Mouse (Mus musculus) urinary bladder, adult 18-20 months (tissue): Measurements from ENCODE around the gene Rnf215.
"Not testable (repeated sequence)": the region's sequence is repeated elsewhere in the genome, so short reads cannot be mapped to it uniquely, and the experiment has no call there.

Experiments used
- DNase-seq, 2 experiments: peaks; one replicate each; pipeline ENCODE4 v3.0.0; 2022; ENCODE audit warnings: low spot score in 2 of 2, mixed read lengths in 2 of 2

Gene Rnf215

DNA sequence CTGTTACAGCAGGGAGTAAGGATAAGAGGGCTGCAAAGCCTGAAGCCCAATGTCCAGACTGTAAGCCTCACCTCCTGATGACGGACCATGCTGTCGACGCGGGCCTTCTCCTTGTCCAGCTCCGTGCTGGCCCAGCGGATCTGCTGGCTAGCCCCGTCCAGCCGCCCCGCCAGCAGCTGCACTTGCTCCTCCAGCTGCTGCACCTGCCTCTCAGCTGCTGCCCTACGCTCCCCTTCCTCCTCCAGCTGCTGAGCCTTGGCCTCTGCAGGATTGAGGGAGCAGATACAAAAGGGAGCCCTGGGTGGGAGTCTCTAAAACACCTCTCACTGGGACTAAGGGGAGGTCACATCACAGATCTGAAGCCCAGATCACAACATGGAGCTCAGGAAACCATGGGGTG, 12.1 kb downstream of the Rnf215 start:
- no peak for DNase-seq

DNA sequence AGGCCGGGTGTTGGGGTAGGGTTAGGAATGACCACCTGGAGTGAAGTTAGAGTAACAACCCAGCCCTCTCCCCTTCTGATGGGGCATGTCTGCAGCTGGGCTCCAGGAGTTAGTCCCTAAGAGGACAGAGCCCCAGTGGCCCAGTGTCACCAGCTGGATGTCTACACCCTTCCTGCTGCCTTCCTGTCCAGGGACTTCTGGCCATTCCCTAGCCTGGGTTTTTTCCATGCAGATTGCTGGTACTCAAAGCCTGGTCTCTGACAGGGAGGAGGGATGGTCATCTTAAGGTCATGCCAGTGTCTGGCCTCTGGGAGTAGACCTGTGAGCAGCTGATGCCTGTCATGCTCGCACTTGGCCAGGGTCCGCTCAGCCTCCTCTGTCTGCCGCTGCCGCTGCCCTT, 13.1 kb downstream of the Rnf215 start:
- no peak for DNase-seq

GRCm38 (mm10) chr11:4148536-4149156, 13.6 kb downstream of the Rnf215 start:
- no peak for DNase-seq

GRCm38 (mm10) chr11:4149886-4150285, 14.9 kb downstream of the Rnf215 start:
- no peak for DNase-seq

GRCm38 (mm10) chr11:4153694-4154093, 18.7 kb downstream of the Rnf215 start:
- DNase-seq: no peak

GRCm38 (mm10) chr11:4155641-4156040, 20.6 kb downstream of the Rnf215 start:
- DNase-seq: no peak

DNA sequence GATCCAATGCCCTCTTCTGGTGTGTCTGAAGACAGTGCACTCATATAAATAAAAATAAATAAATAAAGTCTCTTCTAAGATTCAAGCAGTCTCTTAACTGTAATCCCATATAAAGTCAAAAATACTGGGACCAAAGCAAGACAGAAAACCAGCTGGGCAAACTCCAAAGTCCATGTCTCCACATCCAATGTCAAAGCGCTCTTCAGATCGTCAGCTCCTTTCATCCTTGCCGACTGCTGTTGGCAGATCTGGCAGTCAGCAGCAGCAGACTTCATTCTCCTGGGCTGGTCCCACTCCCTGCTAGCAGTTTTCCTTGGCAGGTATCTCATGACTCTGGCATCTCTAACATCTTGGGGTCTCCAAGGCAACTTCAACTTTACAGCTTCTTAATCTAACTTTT, 23.7 kb downstream of the Rnf215 start:
- no peak for DNase-seq

DNA sequence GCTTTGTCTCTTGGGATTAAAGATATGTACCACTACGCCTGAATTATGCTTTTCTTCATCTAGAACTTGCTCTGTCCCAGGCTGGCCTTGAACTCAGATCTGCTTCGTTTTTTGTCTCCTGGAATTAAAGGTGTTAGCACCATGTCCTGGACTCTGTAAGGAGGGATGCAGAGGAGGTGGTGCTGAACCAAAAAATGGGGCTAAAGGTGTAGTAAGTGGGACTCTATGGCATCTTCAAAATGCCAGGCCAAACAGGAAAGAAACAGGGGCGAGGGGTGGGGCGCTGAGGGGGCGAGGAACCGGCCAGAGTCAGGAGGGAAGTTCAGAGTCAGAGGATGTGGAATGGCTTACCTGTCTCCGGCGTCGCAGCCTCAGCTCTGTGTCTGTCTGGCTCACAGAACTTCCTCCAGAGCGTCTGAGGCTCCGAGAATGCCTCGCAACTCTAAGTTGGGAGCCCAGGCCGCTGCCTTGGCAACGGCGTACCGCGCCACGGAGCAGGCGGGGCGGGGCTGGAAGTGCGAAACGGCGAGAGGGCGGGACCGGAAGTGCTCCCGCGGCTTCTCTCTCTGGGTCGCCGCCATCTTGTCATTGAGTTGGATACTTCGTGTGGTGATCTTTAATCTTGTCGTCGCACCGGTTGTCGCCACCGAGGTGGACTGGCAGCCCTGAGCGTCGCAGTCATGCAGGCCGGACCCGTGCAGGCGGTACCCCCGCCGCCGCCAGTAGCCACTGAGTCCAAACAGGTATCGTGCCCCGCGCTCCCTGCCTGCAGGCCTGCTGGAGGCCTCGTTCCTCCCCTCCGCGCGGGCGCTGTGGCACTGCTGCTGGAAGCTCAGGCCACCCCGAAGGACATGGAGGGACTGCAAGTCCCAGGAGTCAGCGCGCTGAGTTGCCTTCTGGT, 25.1 kb downstream of the Rnf215 start, which contains the start of the genes Ccdc157 and Sf3a1:
TSS of gene Ccdc157 (minus strand) at position 486 of the 901 bp plus-strand sequence.
TSS of gene Sf3a1 (plus strand) at position 543 of the 901 bp plus-strand sequence.
- peak; percentile 88 to 90 for DNase-seq

- no peak for DNase-seq
Observed at GRCm38 (mm10) chr11:4160758-4161480, 25.9 kb downstream of the Rnf215 start.

- no peak for DNase-seq
Observed at GRCm38 (mm10) chr11:4164701-4165100, 29.7 kb downstream of the Rnf215 start.

- DNase-seq: no peak
Observed at GRCm38 (mm10) chr11:4166467-4167090, 31.6 kb downstream of the Rnf215 start.

GRCm38 (mm10) chr11:4174586-4174985, 39.6 kb downstream of the Rnf215 start:
- DNase-seq: no peak

- DNase-seq: no peak
Observed at GRCm38 (mm10) chr11:4177716-4178115, 42.7 kb downstream of the Rnf215 start.

DNA sequence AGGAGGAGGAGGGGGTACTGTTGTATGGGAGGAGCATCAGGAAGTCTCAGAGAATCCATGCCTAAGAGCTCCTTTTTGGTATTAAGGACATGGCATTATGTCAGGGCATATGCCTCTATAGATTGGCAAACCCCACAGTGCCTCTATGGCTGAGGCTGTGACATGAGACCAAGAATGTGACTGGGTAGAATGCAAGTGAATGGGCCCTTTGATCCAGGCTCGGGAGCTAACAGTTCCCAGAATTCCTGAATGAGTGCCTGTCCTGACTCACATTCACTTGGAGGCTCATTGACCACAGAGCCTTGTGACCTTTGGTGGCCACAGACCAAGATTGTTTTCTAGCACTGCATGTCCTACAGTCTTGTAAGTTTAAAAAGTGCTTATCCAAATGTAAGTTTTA, 47.1 kb downstream of the Rnf215 start:
- no peak for DNase-seq

DNA sequence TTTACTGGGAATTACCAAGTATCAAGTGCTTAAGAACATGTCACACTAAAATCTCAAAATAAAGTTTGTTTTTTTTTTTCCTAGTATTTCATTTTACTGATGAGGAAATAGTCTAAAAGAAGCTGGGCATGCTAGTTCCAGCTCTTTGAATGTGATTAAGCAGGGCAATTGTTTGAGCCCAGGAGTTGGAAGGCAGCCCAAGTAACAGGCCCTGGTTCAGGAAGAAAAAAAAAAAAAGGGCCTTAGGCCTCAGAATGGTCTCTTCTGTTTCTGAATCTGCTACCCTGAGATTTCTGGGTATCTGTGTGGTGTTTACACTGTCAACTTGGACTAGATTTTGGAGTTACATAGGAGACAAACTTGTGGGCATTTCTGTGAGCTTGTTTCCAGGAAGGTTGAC, 48.5 kb downstream of the Rnf215 start:
- DNase-seq: no peak

- DNase-seq: no peak
Observed at GRCm38 (mm10) chr11:4184251-4184952, 49.4 kb downstream of the Rnf215 start.

DNA sequence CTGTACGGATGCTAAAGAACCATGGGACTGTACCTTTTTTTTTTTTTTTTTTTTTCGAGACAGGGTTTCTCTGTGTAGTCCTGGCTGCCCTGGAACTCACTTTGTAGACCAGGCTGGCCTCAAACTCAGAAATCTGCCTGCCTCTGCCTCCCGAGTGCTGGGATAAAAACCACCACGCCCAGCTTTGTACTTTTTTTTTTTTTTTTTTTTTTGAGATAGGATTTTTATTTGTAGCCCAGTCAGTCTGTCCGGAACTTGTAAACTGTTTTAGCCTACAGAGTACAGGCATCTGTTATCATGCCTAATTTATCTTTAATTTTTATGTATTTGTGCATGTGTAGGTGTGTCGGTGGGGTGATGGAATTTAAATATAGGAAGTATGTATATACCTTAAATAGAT, 50.5 kb downstream of the Rnf215 start:
- DNase-seq: not testable (repeated sequence)

- DNase-seq: peak; percentile 96 to 98
Observed at GRCm38 (mm10) chr11:4186486-4187317, 51.7 kb downstream of the Rnf215 start, which contains the start of gene Tbc1d10a. Tbc1d10a (plus strand) TSS chr11:4186789.

DNA sequence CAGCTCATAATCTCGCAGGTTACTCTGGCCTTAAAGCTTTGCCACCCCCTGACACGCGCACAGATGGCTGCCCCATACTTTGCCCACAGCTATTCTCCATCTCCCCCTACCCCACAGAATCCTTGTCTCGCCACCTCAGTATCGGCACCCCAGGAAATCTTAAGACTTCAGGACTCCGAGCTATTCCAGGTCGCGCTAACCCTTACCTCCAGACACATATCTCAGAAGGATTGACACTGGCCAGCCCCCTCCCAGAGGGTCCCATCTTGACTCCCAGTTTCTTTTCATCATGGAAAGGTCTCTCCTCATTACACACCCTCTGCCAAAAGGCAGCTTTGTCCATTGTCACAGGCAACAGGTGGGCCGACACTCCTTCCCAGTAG, 52.3 kb downstream of the Rnf215 start:
- no peak for DNase-seq

DNA sequence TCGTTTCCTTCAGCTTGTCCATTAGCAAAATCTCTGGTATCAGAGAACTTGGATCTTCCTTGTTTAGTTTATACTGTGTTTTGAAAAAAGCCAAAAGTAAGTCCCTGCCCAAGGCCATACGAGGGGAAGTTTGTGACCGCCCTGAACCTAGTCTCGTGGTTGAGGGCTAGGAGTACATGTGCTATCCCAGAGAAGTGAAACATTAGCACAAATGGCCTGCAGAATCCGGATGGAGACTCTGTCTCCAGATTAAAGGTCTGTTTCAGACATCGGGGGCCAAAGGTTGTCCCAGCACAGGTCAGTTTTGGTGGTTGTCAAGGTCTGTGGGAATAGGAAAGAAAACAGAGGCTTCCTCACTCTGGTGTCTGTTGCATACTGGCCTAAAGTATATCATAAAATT, 54.2 kb downstream of the Rnf215 start:
- DNase-seq: no peak
